Mouse (Mus musculus) hindbrain, embryonic 16.5 days (tissue): ENCODE measurements around the gene Plcd1. TPM values are rescaled to one million over a fixed set of nuclear protein-coding genes. Genes with fewer than 3 reads are reported as not detected.

Source experiments
- ATAC-seq: fragments of 200-750 bp; cut with Nextera tagmentation; 2 replicates; pipeline ENCODE4 v1.8.0; 2017; ENCODE audit warnings: moderate TSS enrichment, moderate library complexity
- H3K27ac ChIP-seq: fragments of 300-500 bp; sonication (generic); 2 replicates; pipeline ENCODE4 v1.5.1; 2014; ENCODE audit warnings: low read depth, mild to moderate bottlenecking, control low read depth, low read length, moderate library complexity
- H3K27me3 ChIP-seq: fragments of 300-500 bp; sonication (generic); replicated peaks from 2 replicates; pipeline ENCODE4 v1.6.1; 2014; ENCODE audit warnings: low read length; ENCODE audit not compliant: control insufficient read depth, insufficient read depth
- H3K36me3 ChIP-seq: fragments of 300-500 bp; sonication (generic); 2 replicates; pipeline ENCODE4 v1.6.1; 2014; ENCODE audit warnings: mild to moderate bottlenecking, low read length, moderate library complexity, mixed read lengths; ENCODE audit not compliant: control insufficient read depth, insufficient read depth
- H3K4me1 ChIP-seq: fragments of 300-500 bp; sonication (generic); 2 replicates; pipeline ENCODE4 v1.6.1; 2014; ENCODE audit warnings: low read depth, low read length; ENCODE audit not compliant: control insufficient read depth, insufficient read depth
- H3K4me2 ChIP-seq: fragments of 300-500 bp; sonication (generic); 2 replicates; pipeline ENCODE4 v1.6.1; 2014; ENCODE audit warnings: mild to moderate bottlenecking, low read length, control low read depth, moderate library complexity
- H3K4me3 ChIP-seq: fragments of 300-500 bp; sonication (generic); 2 replicates; pipeline ENCODE4 v1.5.1; 2014; ENCODE audit warnings: mild to moderate bottlenecking, low read length, control low read depth, moderate library complexity
- H3K9ac ChIP-seq: fragments of 300-500 bp; sonication (generic); 2 replicates; pipeline ENCODE4 v1.6.1; 2014; ENCODE audit warnings: low read depth, mild to moderate bottlenecking, control low read depth, low read length, moderate library complexity
- H3K9me3 ChIP-seq: fragments of 300-500 bp; sonication (generic); 2 replicates; pipeline ENCODE4 v1.6.1; 2014; ENCODE audit warnings: mild to moderate bottlenecking, low read length, moderate library complexity; ENCODE audit not compliant: control insufficient read depth
- WGBS: fragments of 180-500 bp; shearing (Covaris S2); extraction: QIAGEN DNeasy Blood & Tissue Kit; methylation state at CpG from one replicate; pipeline ENCODE4 v1.1.7; 2014; 5-methylcytosine and 5-hydroxymethylcytosine counted together
- polyA plus RNA-seq: library from polyadenylated mRNA; unstranded; fragments of >200 nt; fragmentation: Nextera tagmentation; extraction: Ambion mirVana; gene quantifications from 2 replicates; pipeline ENCODE4 v1.2.1, GENCODE M21; 2015

Plcd1 gene
- polyA plus RNA-seq = 20.7 and 22.4 TPM in 2 replicates

DNA sequence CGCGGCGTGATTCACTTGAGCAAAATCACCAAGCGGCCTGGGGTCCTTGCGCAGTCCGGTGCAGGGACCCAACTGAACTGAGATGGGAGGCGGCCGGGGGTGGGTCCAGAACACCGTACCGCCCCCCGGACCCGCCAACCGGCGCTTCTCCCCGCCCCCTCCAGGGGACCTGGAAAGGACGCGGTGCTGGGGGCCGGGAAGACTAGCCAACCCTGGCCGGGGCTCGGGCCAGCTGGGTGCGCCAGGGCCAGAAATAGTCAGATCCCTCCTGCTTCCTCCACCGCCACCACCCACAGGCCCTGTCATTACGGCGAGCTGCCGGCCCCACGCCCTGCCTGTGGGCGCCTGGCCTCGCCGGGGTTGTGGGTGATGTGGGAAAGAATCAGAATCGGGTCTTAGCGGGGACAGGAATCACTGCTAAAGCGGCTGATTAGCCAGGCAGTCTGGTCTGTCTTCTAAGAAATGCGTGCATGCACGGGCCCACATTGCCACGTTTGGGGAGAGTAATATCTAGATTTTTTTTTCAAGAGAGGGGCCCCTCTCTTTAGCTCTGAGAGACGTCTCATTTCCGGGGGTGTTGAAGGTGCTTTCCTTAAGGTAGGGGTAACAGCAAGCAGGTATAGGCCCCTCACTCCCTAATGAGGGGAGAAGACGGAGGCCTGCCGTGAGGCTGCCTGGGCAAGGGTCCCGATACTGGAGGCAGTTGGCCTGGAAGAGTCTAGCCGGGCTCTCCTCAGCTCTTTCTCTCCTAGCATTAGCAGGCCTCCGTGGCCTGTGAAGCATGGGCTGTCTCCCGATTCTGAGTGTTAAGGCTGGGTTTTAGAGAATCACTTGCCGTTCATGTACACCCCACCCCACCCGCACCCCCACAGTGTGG, at the start of gene Plcd1:
TSS of gene Plcd1 (minus strand) at position 84 of the 877 bp plus-strand sequence.
- no peaks in the 10 kb centered on the region for H3K27me3 ChIP-seq
- H3K27ac ChIP-seq = peak within 1 kb of the TSS; percentile 48
- H3K4me2 ChIP-seq = peak within 1 kb of the TSS; percentile 63
- peak; percentile 92 for ATAC-seq
- no peaks in the 10 kb centered on the region for H3K9me3 ChIP-seq
- peaks cover 22% of the 10 kb centered on the region for H3K4me1 ChIP-seq
- peak within 1 kb of the TSS; percentile 68 for H3K9ac ChIP-seq
- H3K4me3 ChIP-seq = peak within 1 kb of the TSS; percentile 52
- WGBS = 8% methylated on average over 33 of the region's 45 CpGs
- H3K36me3 ChIP-seq = no peaks in the 10 kb centered on the region

DNA sequence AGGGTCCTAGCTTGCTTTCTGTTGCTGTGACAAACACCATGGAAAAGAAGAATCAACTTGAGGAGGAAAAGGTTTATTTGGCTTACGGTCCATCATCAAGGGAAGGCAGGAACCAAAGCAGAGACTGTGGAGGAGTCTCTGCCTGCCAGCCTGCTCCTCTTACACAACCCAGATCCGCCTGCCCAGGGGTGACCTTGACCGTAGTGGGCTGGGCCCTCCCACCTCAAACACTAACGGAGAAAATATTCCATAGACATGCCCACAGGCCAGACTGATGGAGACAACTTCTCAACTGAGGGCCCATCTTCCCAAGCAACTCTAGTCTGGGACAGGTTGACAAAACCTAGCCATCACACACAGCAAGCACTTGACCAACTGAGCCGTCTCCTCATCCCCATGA, 48.8 kb upstream of the Plcd1 start:
- Histone ChIP-seq H3K9me3 (no peaks in the 10 kb centered on the region), H3K27ac (no peak overlapping the region), H3K27me3 (no peaks in the 10 kb centered on the region), H3K36me3 (no peaks in the 10 kb centered on the region), H3K9ac (no peak overlapping the region), H3K4me3 (no peak overlapping the region), H3K4me2 (no peak overlapping the region), H3K4me1 (no peaks in the 10 kb centered on the region)
- ATAC-seq = no peak
- 97% methylated on average over 5 of the region's 5 CpGs for WGBS

DNA sequence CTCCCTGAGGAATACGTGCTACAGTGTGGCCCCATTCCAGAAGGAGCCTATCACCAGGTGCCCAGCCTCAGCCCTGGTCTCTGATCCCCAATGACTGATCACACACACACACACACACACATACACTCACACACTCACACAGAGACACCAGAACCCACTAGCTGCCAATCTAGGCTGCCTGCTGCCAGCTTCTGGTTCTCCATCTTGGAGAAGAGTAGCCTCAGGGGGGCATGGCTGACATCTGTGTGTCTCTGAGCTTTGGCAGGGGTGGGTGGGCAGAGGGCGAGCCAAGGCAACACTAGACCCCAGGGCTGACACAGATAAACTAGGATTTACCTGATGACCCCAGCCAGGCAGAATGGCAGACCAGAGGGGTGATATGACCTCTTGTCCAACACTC, 45.5 kb upstream of the Plcd1 start:
- Histone ChIP-seq H3K9ac (no peak overlapping the region), H3K27me3 (no peaks in the 10 kb centered on the region), H3K4me3 (no peak overlapping the region), H3K36me3 (no peaks in the 10 kb centered on the region), H3K9me3 (no peaks in the 10 kb centered on the region), H3K4me2 (no peak overlapping the region), H3K27ac (no peak overlapping the region), H3K4me1 (no peaks in the 10 kb centered on the region)
- ATAC-seq = no peak
- 85% methylated on average over 2 of the region's 2 CpGs for WGBS

DNA sequence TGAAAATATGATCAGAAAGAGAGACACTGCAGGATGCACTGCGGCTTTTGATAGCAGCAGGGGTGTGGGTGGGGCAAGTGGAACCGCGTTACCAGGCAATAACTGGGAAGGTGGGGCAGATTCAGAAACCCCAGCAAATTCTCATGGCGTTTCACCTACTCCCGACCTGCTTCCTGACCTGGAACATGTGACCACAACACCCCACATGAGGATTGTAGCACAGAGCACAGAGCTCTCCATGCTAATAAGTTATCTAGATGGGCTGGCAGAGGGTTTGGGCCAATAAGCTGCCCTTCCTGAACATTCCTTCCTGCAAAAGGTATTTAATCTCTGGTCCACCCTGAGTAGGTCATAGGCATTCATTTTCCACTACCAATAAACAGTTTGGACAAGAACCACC, 37.4 kb upstream of the Plcd1 start:
- 55% methylated on average over 5 of the region's 5 CpGs for WGBS
- H3K4me2 ChIP-seq = no peak overlapping the region
- H3K4me3 ChIP-seq = no peak overlapping the region
- no peaks in the 10 kb centered on the region for H3K27me3 ChIP-seq
- no peaks in the 10 kb centered on the region for H3K4me1 ChIP-seq
- ATAC-seq = no peak
- H3K36me3 ChIP-seq = no peaks in the 10 kb centered on the region
- no peak overlapping the region for H3K27ac ChIP-seq
- no peaks in the 10 kb centered on the region for H3K9me3 ChIP-seq
- H3K9ac ChIP-seq = no peak overlapping the region

DNA sequence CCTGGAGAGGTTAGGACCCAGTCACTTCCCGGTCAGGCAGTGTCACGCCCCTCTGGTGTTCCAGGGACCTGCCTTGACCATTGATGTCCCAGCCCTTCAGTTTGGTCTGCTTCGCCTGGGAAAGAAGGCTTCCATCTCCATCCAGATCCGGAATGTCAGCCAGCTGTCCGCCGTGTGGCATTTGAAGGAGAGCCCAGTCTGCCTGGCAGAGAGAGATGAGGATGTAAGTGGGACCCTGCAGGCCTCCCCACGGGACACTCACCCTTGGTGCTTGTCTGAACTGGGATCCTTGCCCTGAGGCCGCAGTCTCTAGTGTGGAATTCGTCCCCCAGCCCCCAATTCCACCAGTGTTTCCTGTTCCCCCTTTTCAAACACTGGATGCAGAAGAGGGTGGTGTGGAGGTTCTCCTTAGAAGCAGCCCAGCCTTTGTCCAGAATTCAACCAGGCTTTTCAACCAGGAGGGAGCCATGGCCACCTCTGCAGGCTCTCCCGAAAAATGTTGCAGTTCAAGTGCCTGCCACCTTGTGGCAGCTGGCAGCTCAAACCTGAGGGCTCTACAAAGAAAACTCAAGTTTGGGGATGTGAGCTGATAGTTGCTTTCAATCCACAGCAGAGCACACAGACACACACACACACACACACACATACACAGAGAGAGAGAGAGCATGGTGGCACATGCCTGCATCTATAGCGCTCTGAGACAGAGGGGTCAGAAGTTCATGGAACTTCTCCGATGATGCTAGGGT, 35.3 kb upstream of the Plcd1 start:
- Histone ChIP-seq H3K4me2 (no peak overlapping the region), H3K27ac (no peak overlapping the region), H3K4me1 (no peaks in the 10 kb centered on the region), H3K4me3 (no peak overlapping the region), H3K36me3 (no peaks in the 10 kb centered on the region), H3K27me3 (no peaks in the 10 kb centered on the region), H3K9me3 (no peaks in the 10 kb centered on the region), H3K9ac (no peak overlapping the region)
- no peak for ATAC-seq
- 76% methylated on average over 12 of the region's 12 CpGs for WGBS

DNA sequence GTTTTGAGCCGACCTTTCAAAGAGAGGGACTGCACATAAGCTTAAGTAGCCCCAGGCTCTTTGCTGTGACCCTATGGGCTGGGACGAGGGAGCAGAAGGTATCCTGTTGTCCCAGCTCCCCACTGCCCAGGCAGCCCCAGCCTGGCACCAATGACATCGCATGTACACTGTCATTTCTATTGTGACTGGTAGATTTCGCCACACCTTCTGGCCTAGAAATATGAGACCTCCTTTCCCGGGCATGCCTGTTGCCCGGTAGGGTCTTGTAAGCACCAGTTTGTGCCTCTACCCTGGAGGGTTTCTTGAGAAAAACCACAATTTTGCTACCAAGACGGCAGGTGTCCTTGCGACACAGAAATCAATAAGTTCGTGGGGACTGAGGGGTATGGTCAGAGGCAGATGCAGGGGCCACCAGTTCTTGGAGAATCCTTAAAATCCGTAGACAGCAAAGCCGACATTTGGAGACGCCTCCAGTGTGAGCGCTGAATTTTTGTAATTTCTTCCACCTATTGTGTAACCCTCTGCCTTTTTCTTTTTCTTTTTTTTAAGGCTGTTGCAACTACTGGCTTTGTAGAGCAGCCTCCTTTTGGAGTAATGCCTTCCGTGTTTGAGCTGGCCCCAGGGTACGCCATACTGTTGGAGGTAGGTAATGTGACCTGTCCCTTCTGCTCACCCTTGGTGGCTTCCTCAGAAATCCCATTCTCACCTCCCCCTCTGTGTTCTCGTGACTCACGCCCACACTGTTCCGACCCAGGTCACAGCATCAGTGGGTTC, 29.5 kb upstream of the Plcd1 start:
- H3K4me2 ChIP-seq = no peak overlapping the region
- no peak overlapping the region for H3K27ac ChIP-seq
- no peaks in the 10 kb centered on the region for H3K27me3 ChIP-seq
- no peak overlapping the region for H3K4me3 ChIP-seq
- 90% methylated on average over 18 of the region's 18 CpGs for WGBS
- no peak overlapping the region for H3K9ac ChIP-seq
- no peaks in the 10 kb centered on the region for H3K36me3 ChIP-seq
- no peaks in the 10 kb centered on the region for H3K4me1 ChIP-seq
- ATAC-seq = no peak
- H3K9me3 ChIP-seq = no peaks in the 10 kb centered on the region

DNA sequence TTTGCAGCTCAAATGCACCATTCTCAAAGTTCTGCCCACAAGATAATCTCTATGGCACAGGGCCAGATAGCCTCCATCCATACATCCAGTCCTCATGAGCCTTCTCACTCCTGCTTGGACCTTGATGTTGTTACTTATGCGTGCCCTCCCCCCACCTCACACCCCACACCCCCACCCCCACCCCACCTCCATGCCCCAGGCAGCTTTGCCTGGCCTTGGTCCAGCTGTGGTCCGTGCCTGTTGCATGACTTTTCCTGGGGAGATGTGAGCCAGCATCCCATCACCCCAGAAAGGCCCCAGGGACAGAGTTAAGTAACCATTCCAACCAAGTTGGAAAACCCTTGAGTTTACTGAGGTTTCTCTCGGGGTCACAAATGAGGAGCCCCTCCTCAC, 26.9 kb upstream of the Plcd1 start:
- Histone ChIP-seq H3K9ac (no peak overlapping the region), H3K4me2 (no peak overlapping the region), H3K4me3 (no peak overlapping the region), H3K36me3 (no peaks in the 10 kb centered on the region), H3K4me1 (no peaks in the 10 kb centered on the region), H3K27ac (no peak overlapping the region), H3K9me3 (no peaks in the 10 kb centered on the region), H3K27me3 (no peaks in the 10 kb centered on the region)
- ATAC-seq = no peak
- WGBS = 72% methylated on average over 3 of the region's 3 CpGs

DNA sequence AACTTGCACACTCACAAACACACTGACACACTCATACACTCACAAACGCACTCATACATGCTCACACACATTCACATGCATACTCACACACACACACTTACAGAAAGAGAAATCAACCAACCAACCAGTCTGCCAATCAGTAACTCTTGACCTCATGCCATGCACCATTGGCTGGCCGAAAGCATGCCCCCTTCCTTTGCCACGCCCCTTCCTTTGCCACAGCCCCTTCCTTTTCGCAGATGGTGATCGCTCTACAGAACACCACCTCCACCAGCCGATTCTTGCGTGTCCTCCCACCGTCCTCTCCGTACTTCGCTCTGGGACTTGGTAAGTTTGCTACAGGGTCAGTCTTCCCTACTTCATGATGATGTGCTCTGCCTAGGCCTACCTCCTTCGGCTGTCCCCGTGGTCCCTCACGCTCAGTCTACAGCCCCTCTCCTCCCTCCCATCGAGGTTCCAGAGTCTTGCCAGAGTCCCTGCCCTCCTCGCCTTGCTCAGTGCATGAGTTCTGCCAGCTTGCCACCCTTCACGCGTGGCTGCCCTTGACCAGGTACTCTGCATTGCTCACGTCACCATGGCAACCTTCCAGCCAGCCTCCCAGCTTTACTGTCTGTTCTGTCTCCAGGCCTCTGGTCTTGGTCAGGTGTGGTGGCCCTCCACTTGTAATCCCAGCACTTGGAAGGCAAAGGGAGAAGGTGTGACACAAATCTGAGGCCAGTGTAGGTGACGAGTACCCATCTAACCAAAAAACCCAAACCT, 26.3 kb upstream of the Plcd1 start:
- no peak overlapping the region for H3K9ac ChIP-seq
- 85% methylated on average over 19 of the region's 19 CpGs for WGBS
- H3K4me3 ChIP-seq = no peak overlapping the region
- no peak overlapping the region for H3K4me2 ChIP-seq
- no peaks in the 10 kb centered on the region for H3K9me3 ChIP-seq
- H3K27ac ChIP-seq = no peak overlapping the region
- H3K27me3 ChIP-seq = no peaks in the 10 kb centered on the region
- ATAC-seq = no peak
- no peaks in the 10 kb centered on the region for H3K4me1 ChIP-seq
- no peaks in the 10 kb centered on the region for H3K36me3 ChIP-seq
